ENCODE assay signal across 25 mouse cellular contexts in the genomic region with DNA sequence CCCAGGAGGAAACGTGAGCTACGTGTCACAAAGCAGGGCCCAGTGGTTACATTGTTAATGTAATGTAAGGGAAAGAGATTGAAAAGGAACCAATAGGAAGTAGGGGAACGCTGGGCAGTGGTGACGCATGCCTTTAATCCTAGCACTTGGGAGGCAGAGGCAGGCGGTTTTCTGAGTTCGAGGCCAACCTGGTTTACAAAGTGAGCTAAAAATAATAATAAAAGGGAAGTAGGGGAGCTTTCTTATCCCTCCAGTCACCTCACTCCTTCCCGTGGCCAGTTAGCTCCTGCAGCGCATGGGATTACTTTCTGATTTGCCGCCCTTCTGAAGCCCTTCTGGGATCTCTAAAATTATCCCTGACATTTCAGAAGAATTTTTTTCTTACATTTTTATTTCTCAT. TPM values are rescaled to one million over a fixed set of nuclear protein-coding genes. Genes with fewer than 3 reads are reported as not detected.
DNase-seq lines count a peak whose midpoint lies in the region; TF ChIP-seq lines count a peak whose summit lies in the region.
"Had no signal": no experiment of that assay in that cellular context is flagged by ENCODE, and none has a peak within 500 bp of the region (broad histone marks: within the 10 kb centered on the region; RNA-seq: fewer than 3 reads in every experiment).

No protein-coding gene starts in this region.

- peaks cover 50% of the 10 kb centered on the region for H3K4me1 ChIP-seq in heart, embryonic 10.5 days
- H3K4me1 ChIP-seq in MEL (ENCODE audit: control insufficient read depth in 1 of 2, insufficient read depth in 2 of 2, low read length in 2 of 2), result peaks cover 10 to 38% of the 10 kb centered on the region in 2 experiments
- H3K4me1 ChIP-seq in limb, embryonic 10.5 days, result peaks cover 37% of the 10 kb centered on the region
- H3K4me1 ChIP-seq: forebrain, embryonic 13.5 days had no signal

- DNase-seq in heart, embryonic 10.5 days (ENCODE audit: low spot score), result no peak
- DNase-seq in heart, postnatal 25 days (ENCODE audit: low spot score), result no peak
- DNase-seq in MEL (ENCODE audit: low read depth, low spot score) (peak; percentile 84), ZHBTc4 (ENCODE audit: low read depth, low spot score) (peak; percentile 13)
- no peak for DNase-seq in limb, embryonic 10.5 days (ENCODE audit: low spot score)
- no peak for DNase-seq in c-Kit-positive CD71-positive TER-119-positive erythroid progenitor cells, embryonic 14.5 days (ENCODE audit: low spot score)
- DNase-seq in left cerebral cortex, postnatal 10 days (ENCODE audit: extremely low spot score in 1 of 2, low spot score in 2 of 2), result no peak
- DNase-seq: adrenal gland, adult 8-10 months; adrenal gland, postnatal 14 days; adrenal gland, postnatal 36 days; B cell, adult 2 months; cerebellum, adult 11 months; cerebellum, adult 18-20 months; cerebellum, adult 8-10 months; cerebellum, adult 9-11 months; cerebellum, postnatal 14 days; cerebellum, postnatal 36 days; embryo, embryonic 11 days; forebrain, postnatal 0 days had no signal

- H3K79me2 ChIP-seq in MEL (ENCODE audit: control insufficient read depth, insufficient read depth, low read length, poor library complexity), result peaks cover 2% of the 10 kb centered on the region; the same call in 1 of the 2 replicates

- H3K9me3 ChIP-seq in heart, embryonic 10.5 days, result no peaks in the 10 kb centered on the region
- H3K9me3 ChIP-seq in MEL (replicated peaks; ENCODE audit: insufficient read depth, low read length), result no peaks in the 10 kb centered on the region
- no peaks in the 10 kb centered on the region; the same call in 1 of the 2 replicates for H3K9me3 ChIP-seq in limb, embryonic 10.5 days (replicated peaks)
- H3K9me3 ChIP-seq: embryonic facial prominence, embryonic 12.5 days; forebrain, embryonic 13.5 days; forebrain, embryonic 15.5 days; G1E had no signal

- H3K27me3 ChIP-seq in heart, embryonic 10.5 days (ENCODE audit: insufficient read depth, poor library complexity, severe bottlenecking), result no peaks in the 10 kb centered on the region
- no peaks in the 10 kb centered on the region for H3K27me3 ChIP-seq in MEL (ENCODE audit: control insufficient read depth in 1 of 2, insufficient read depth in 2 of 2, low read length in 2 of 2)
- H3K27me3 ChIP-seq in limb, embryonic 10.5 days (ENCODE audit: low read depth, poor library complexity, severe bottlenecking), result no peaks in the 10 kb centered on the region
- H3K27me3 ChIP-seq: CH12.LX; embryonic facial prominence, embryonic 12.5 days; forebrain, embryonic 13.5 days; forebrain, embryonic 15.5 days; Patski had no signal

- H3K27ac ChIP-seq in heart, embryonic 10.5 days, result peak overlapping the region; percentile 92
- H3K27ac ChIP-seq in MEL (ENCODE audit: control insufficient read depth, low read depth, low read length), result peak overlapping the region; percentile 99
- H3K27ac ChIP-seq in limb, embryonic 10.5 days, result peak overlapping the region; percentile 30; the same call in 1 of the 2 replicates
- H3K27ac ChIP-seq: embryonic facial prominence, embryonic 12.5 days; forebrain, embryonic 13.5 days; forebrain, embryonic 15.5 days had no signal

- no peaks in the 10 kb centered on the region for H3K36me3 ChIP-seq in heart, embryonic 10.5 days
- H3K36me3 ChIP-seq in MEL (ENCODE audit: control insufficient read depth in 1 of 2, insufficient read depth in 2 of 2, low read length in 2 of 2), result peaks cover 0 to 17% of the 10 kb centered on the region in 2 experiments; a peak in 2 of 4 replicates
- H3K36me3 ChIP-seq in limb, embryonic 10.5 days, result no peaks in the 10 kb centered on the region
- H3K36me3 ChIP-seq: embryonic facial prominence, embryonic 12.5 days; forebrain, embryonic 15.5 days; G1E had no signal

- TF ChIP-seq EP300 in MEL (IDR thresholded peaks at IDR 0.05; ENCODE audit: low read depth in 1 of 2, low read length in 2 of 2), result peak; percentile 37 to 41; a peak in 2 of 4 replicates

- no peak for TF ChIP-seq POLR2A in MEL (IDR thresholded peaks at IDR 0.05; ENCODE audit: control insufficient read depth in 1 of 2, insufficient read depth in 1 of 2, low read depth in 1 of 2, low read length in 2 of 2, poor library complexity in 1 of 2)

- no peak for TF ChIP-seq CTCF in MEL (IDR thresholded peaks at IDR 0.05 in 2 of 3, conservative IDR thresholded peaks at IDR 0.05 in 1 of 3; ENCODE audit: control insufficient read depth in 1 of 3, insufficient read depth in 1 of 3, low read depth in 2 of 3, low read length in 3 of 3, poor library complexity in 1 of 3, severe bottlenecking in 1 of 3)

- peak overlapping the region; percentile 77 for H3K9ac ChIP-seq in MEL (ENCODE audit: control insufficient read depth, low read depth, low read length, poor library complexity, severe bottlenecking)
- H3K9ac ChIP-seq: embryonic facial prominence, embryonic 12.5 days; forebrain, embryonic 13.5 days; forebrain, embryonic 15.5 days; forebrain, postnatal 0 days had no signal

- WGBS in heart, embryonic 10.5 days, result 78% methylated on average over 9 of the region's 9 CpGs
- WGBS in limb, embryonic 10.5 days, result 86% methylated on average over 9 of the region's 9 CpGs

- H3K4me3 ChIP-seq in heart, embryonic 10.5 days, result no peak overlapping the region
- peak overlapping the region; percentile 64 to 69 for H3K4me3 ChIP-seq in MEL (ENCODE audit: control insufficient read depth in 1 of 2, insufficient read depth in 1 of 2, low read depth in 2 of 2, low read length in 2 of 2)
- no peak overlapping the region for H3K4me3 ChIP-seq in limb, embryonic 10.5 days
- H3K4me3 ChIP-seq: embryonic facial prominence, embryonic 12.5 days; forebrain, embryonic 13.5 days; forebrain, embryonic 15.5 days had no signal

- intact Hi-C loops in heart, postnatal 25 days (cut with DNase I), result loop anchor here (10.0 kb wide), 1 partner anchor 359 kb away; a partner anchor contains a TSS
- intact Hi-C loops in left cerebral cortex, postnatal 10 days (cut with DNase I), result no loop called here

- TF ChIP-seq RAD21 in MEL (IDR thresholded peaks at IDR 0.05; ENCODE audit: low read depth, low read length), result no peak

TF ChIP-seq in MEL, 35 proteins besides CTCF, POLR2A, EP300 and RAD21 (continues in another document):
- TF ChIP-seq POLR2AphosphoS5 (IDR thresholded peaks at IDR 0.05; ENCODE audit: borderline replicate concordance, low read depth, low read length) (no peak), HCFC1 (IDR thresholded peaks at IDR 0.05; ENCODE audit: low read depth, low read length) (no peak), MEF2A (IDR thresholded peaks at IDR 0.05; ENCODE audit: extremely low read depth, insufficient replicate concordance, low read depth, low read length, poor library complexity, severe bottlenecking) (peak; percentile 84; the same call in 1 of the 2 replicates), CHD1 (IDR thresholded peaks at IDR 0.05; ENCODE audit: low read depth, low read length) (no peak; the same call in 1 of the 2 replicates), ETS1 (IDR thresholded peaks at IDR 0.05; ENCODE audit: low read depth, low read length) (peak; percentile 66), KAT2A (conservative IDR thresholded peaks at IDR 0.05; ENCODE audit: low read depth, low read length) (no peak), UBTF (IDR thresholded peaks at IDR 0.05; ENCODE audit: borderline replicate concordance, insufficient read depth, low read depth, low read length) (no peak), BHLHE40 (IDR thresholded peaks at IDR 0.05; ENCODE audit: borderline replicate concordance, low read depth, low read length) (no peak), MAFK (IDR thresholded peaks at IDR 0.05; ENCODE audit: borderline replicate concordance, low read depth, low read length) (no peak), MYC (IDR thresholded peaks at IDR 0.05; ENCODE audit: low read depth, low read length) (0 out of 2 replicates have a peak, but pooled peaks have one; percentile 46), ZNF384 (IDR thresholded peaks at IDR 0.05; ENCODE audit: low read depth, low read length) (0 out of 2 replicates have a peak, but pooled peaks have one; percentile 6), USF1 (IDR thresholded peaks at IDR 0.05; ENCODE audit: low read depth, low read length) (no peak; the same call in 1 of the 2 replicates), GATA1 (IDR thresholded peaks at IDR 0.05; ENCODE audit: low read depth, low read length) (no peak), TCF12 (IDR thresholded peaks at IDR 0.05; ENCODE audit: low read depth, low read length) (no peak), ZKSCAN1 (IDR thresholded peaks at IDR 0.05; ENCODE audit: low read depth, low read length) (no peak), USF2 (IDR thresholded peaks at IDR 0.05; ENCODE audit: borderline replicate concordance in 1 of 2, insufficient read depth in 1 of 2, low read depth in 1 of 2, low read length in 2 of 2) (no peak), TBP (IDR thresholded peaks at IDR 0.05; ENCODE audit: low read depth, low read length) (no peak), MYB (IDR thresholded peaks at IDR 0.05; ENCODE audit: low read depth, low read length) (no peak), E2F4 (IDR thresholded peaks at IDR 0.05; ENCODE audit: borderline replicate concordance, low read depth, low read length) (no peak; the same call in 1 of the 2 replicates), NRF1 (IDR thresholded peaks at IDR 0.05; ENCODE audit: insufficient read depth, low read depth, low read length, poor library complexity, severe bottlenecking) (no peak), ELF1 (IDR thresholded peaks at IDR 0.05; ENCODE audit: low read depth, low read length) (no peak), SIN3A (IDR thresholded peaks at IDR 0.05; ENCODE audit: low read length) (peak; percentile 12; the same call in 1 of the 2 replicates)

RNA-seq across cellular contexts. Expression of a gene that starts 9.5 kb away (rescaled TPM):
- polyA plus RNA-seq in heart, embryonic 10.5 days (2016; fragmentation: Nextera tagmentation; extraction: Ambion mirVana), result 25.2 and 35.2 TPM in 2 replicates
- 10 to 100 TPM; 67.4 to 68.3 TPM for total RNA-seq in heart, postnatal 25 days (2021)
- total RNA-seq in MEL (2012; rRNA removed), result 1.5 TPM in 2 replicates
- 1 to 10 TPM in 1 of 2 experiments, not detected in 1; 1.9 TPM for polyA plus RNA-seq in MEL (2012; ENCODE audit: insufficient read depth in 1 of 2, insufficient read length in 2 of 2, low read depth in 1 of 2, low replicate concordance in 2 of 2, missing spikeins in 1 of 2)
- polyA plus RNA-seq in limb, embryonic 10.5 days (2016; fragmentation: Nextera tagmentation; extraction: Ambion mirVana), result 35.3 and 42.2 TPM in 2 replicates
- 10 to 100 TPM; 25.9 to 33.0 TPM for total RNA-seq in left cerebral cortex, postnatal 10 days (2021)

RNA-seq across cellular contexts. Expression of a gene that starts 19.9 kb away (rescaled TPM):
- 0.33 and 0.47 TPM in 2 replicates for polyA plus RNA-seq in heart, embryonic 10.5 days (2016; fragmentation: Nextera tagmentation; extraction: Ambion mirVana)
- total RNA-seq in heart, postnatal 25 days (2021), result 1 to 10 TPM; 3.2 to 3.9 TPM
- 25.3 and 29.3 TPM in 2 replicates for total RNA-seq in MEL (2012; rRNA removed)
- 100 to 1,000 TPM in 1 of 2 experiments, 10 to 100 TPM in 1; 40.8 to 254 TPM for polyA plus RNA-seq in MEL (2012; ENCODE audit: insufficient read depth in 1 of 2, insufficient read length in 2 of 2, low read depth in 1 of 2, low replicate concordance in 2 of 2, missing spikeins in 1 of 2)
- 0.08 TPM in 1 of 2 replicates, not detected in the other for polyA plus RNA-seq in limb, embryonic 10.5 days (2016; fragmentation: Nextera tagmentation; extraction: Ambion mirVana)
- 1 to 10 TPM; 6.3 to 6.5 TPM for total RNA-seq in left cerebral cortex, postnatal 10 days (2021)

Comparison
In these comparisons a context has a peak if more than half of its experiments do, and no peak if none do; other contexts are left out.
1. DNase-seq: peak in MEL (single experiment) and ZHBTc4 (single experiment); none in heart, embryonic 10.5 days (single experiment), heart, postnatal 25 days (single experiment), limb, embryonic 10.5 days (single experiment), c-Kit-positive CD71-positive TER-119-positive erythroid progenitor cells, embryonic 14.5 days (single experiment) and left cerebral cortex, postnatal 10 days (0 of 2).
2. H3K27ac ChIP-seq: peak in every context shown above with its lines; median percentile 99 in MEL; 92 in heart, embryonic 10.5 days; 30 in limb, embryonic 10.5 days.
3. H3K4me3 ChIP-seq: peak in MEL (2 of 2); none in heart, embryonic 10.5 days (single experiment) and limb, embryonic 10.5 days (single experiment).
4. RNA of a gene that starts 9.5 kb away (total RNA-seq): 67.4 to 68.3 TPM in heart, postnatal 25 days and 25.9 to 33.0 TPM in left cerebral cortex, postnatal 10 days; 1.5 TPM in MEL; every median in the first group is over 10 times any median in the second.